Mouse (Mus musculus) adrenal gland, postnatal 0 days (tissue): ENCODE results near the gene Defb33. TPM values are rescaled to one million over a fixed set of nuclear protein-coding genes. Genes with fewer than 3 reads are reported as not detected.

Experiments
- polyA plus RNA-seq: library from polyadenylated mRNA; unstranded; fragments of >200 nt; fragmentation: Nextera tagmentation; extraction: Ambion mirVana; gene quantifications from 2 replicates; pipeline ENCODE4 v1.2.1, GENCODE M21; 2015

Defb33 gene
- polyA plus RNA-seq = not detected in 2 replicates

GRCm38 (mm10) chr8:20892369-20892768 lies at the start of gene Defb33:
Defb33 (plus strand) TSS chr8:20892669.

GRCm38 (mm10) chr8:20902527-20902926 lies 10.1 kb downstream of the Defb33 start, which contains the start of gene Gm15056:
Gm15056 (minus strand) TSS chr8:20902627.

GRCm38 (mm10) chr8:20921971-20922370 lies 29.5 kb downstream of the Defb33 start, which contains the start of gene Gm6040:
Gm6040 (minus strand) TSS chr8:20922071.

GRCm38 (mm10) chr8:20944610-20945009 lies 52.1 kb downstream of the Defb33 start, which contains the start of gene AY761185:
AY761185 (minus strand) TSS chr8:20944710.

Other genes with a start within 250 kb of the Defb33 start
- not detected in 2 replicates for gene Gm15056, start 10.0 kb downstream of the Defb33 start, polyA plus RNA-seq
- gene Gm6040, start 29.4 kb downstream of the Defb33 start, polyA plus RNA-seq = not detected in 2 replicates
- not detected in 2 replicates for gene AY761185, start 52.0 kb downstream of the Defb33 start, polyA plus RNA-seq
- gene Defa21, start 132.9 kb downstream of the Defb33 start, polyA plus RNA-seq = not detected in 2 replicates
- not detected in 2 replicates for gene Defa23, start 162.4 kb downstream of the Defb33 start, polyA plus RNA-seq
- gene Defa35, start 172.4 kb downstream of the Defb33 start, polyA plus RNA-seq = not detected in 2 replicates
- gene Defa25, start 191.8 kb downstream of the Defb33 start, polyA plus RNA-seq = not detected in 2 replicates
- not detected in 2 replicates for gene Gm14851, start 203.4 kb downstream of the Defb33 start, polyA plus RNA-seq
- not detected in 2 replicates for gene Defa30, start 242.0 kb downstream of the Defb33 start, polyA plus RNA-seq